Mouse (Mus musculus) intestine, embryonic 16.5 days (tissue): ENCODE data around the gene Snx9. TPM values are rescaled to one million over a fixed set of nuclear protein-coding genes. Genes with fewer than 3 reads are reported as not detected.

Source experiments
- ATAC-seq: fragments of 200-750 bp; cut with Nextera tagmentation; 2 replicates; pipeline ENCODE4 v1.8.0; 2017; ENCODE audit warnings: moderate TSS enrichment, moderate library complexity
- H3K27ac ChIP-seq: fragments of 300-500 bp; sonication (generic); 2 replicates; pipeline ENCODE4 v1.5.1; 2014; ENCODE audit warnings: mild to moderate bottlenecking, low read length
- H3K27me3 ChIP-seq: fragments of 300-500 bp; sonication (generic); replicated peaks from 2 replicates; pipeline ENCODE4 v1.6.1; 2014; ENCODE audit warnings: low read length, control low read depth, mixed read lengths; ENCODE audit not compliant: control insufficient read depth, insufficient read depth
- H3K36me3 ChIP-seq: fragments of 300-500 bp; sonication (generic); 2 replicates; pipeline ENCODE4 v1.6.1; 2014; ENCODE audit warnings: low read length, control low read depth; ENCODE audit not compliant: control insufficient read depth, insufficient read depth
- H3K4me1 ChIP-seq: fragments of 300-500 bp; sonication (generic); 2 replicates; pipeline ENCODE4 v1.6.1; 2014; ENCODE audit warnings: low read length, control low read depth, mixed read lengths; ENCODE audit not compliant: control insufficient read depth, insufficient read depth
- H3K4me2 ChIP-seq: fragments of 300-500 bp; sonication (generic); 2 replicates; pipeline ENCODE4 v1.6.1; 2014; ENCODE audit warnings: low read depth, low read length, control low read depth
- H3K4me3 ChIP-seq: fragments of 300-500 bp; sonication (generic); 2 replicates; pipeline ENCODE4 v1.5.1; 2014; ENCODE audit warnings: mild to moderate bottlenecking, low read length
- H3K9ac ChIP-seq: fragments of 300-500 bp; sonication (generic); 2 replicates; pipeline ENCODE4 v1.6.1; 2014; ENCODE audit warnings: low read depth, low read length
- H3K9me3 ChIP-seq: fragments of 300-500 bp; sonication (generic); 2 replicates; pipeline ENCODE4 v1.6.1; 2016; ENCODE audit warnings: low read length, control low read depth; ENCODE audit not compliant: control insufficient read depth
- WGBS: fragments of 180-500 bp; shearing (Covaris S2); extraction: QIAGEN DNeasy Blood & Tissue Kit; methylation state at CpG from one replicate; pipeline ENCODE4 v1.1.7; 2014; 5-methylcytosine and 5-hydroxymethylcytosine counted together
- polyA plus RNA-seq: library from polyadenylated mRNA; unstranded; fragments of >200 nt; fragmentation: Nextera tagmentation; extraction: Ambion mirVana; gene quantifications from 2 replicates; pipeline ENCODE4 v1.2.1, GENCODE M21; 2015

The Snx9 gene
- polyA plus RNA-seq, 1 experiment from 2014 or later, result 52.6 TPM

GRCm38 (mm10) chr17:5863745-5864144 lies 22.6 kb downstream of the Snx9 start:
- 84% methylated on average over 5 of the region's 5 CpGs for WGBS
- no peak overlapping the region for H3K4me2 ChIP-seq
- no peak overlapping the region for H3K4me3 ChIP-seq
- no peak overlapping the region for H3K9ac ChIP-seq
- H3K36me3 ChIP-seq, result no peaks in the 10 kb centered on the region
- ATAC-seq, result no peak
- H3K4me1 ChIP-seq, result peaks cover 34% of the 10 kb centered on the region
- H3K9me3 ChIP-seq, result no peaks in the 10 kb centered on the region
- no peaks in the 10 kb centered on the region for H3K27me3 ChIP-seq
- H3K27ac ChIP-seq, result no peak overlapping the region

- H3K27ac ChIP-seq, result peak overlapping the region; percentile 31
- H3K9ac ChIP-seq, result no peak overlapping the region
- ATAC-seq, result 0 out of 2 replicates have a peak, but pooled peaks have one; percentile 11
- WGBS, result 56% methylated on average over 6 of the region's 6 CpGs
- H3K4me1 ChIP-seq, result peaks cover 44% of the 10 kb centered on the region
- H3K4me3 ChIP-seq, result no peak overlapping the region
- H3K27me3 ChIP-seq, result no peaks in the 10 kb centered on the region
- no peaks in the 10 kb centered on the region for H3K9me3 ChIP-seq
- no peaks in the 10 kb centered on the region for H3K36me3 ChIP-seq
- no peak overlapping the region for H3K4me2 ChIP-seq
These were observed 26.3 kb downstream of the Snx9 start for GRCm38 (mm10) chr17:5867456-5867855.

GRCm38 (mm10) chr17:5868319-5869031 lies 27.3 kb downstream of the Snx9 start:
- no peaks in the 10 kb centered on the region for H3K27me3 ChIP-seq
- no peak overlapping the region for H3K4me3 ChIP-seq
- no peak overlapping the region for H3K4me2 ChIP-seq
- H3K36me3 ChIP-seq, result no peaks in the 10 kb centered on the region
- H3K9me3 ChIP-seq, result no peaks in the 10 kb centered on the region
- peak overlapping the region; percentile 31 for H3K27ac ChIP-seq
- peak; percentile 81 for ATAC-seq
- peaks cover 43% of the 10 kb centered on the region for H3K4me1 ChIP-seq
- WGBS, result 50% methylated on average over 7 of the region's 7 CpGs
- H3K9ac ChIP-seq, result no peak overlapping the region

GRCm38 (mm10) chr17:5869461-5869860 lies 28.3 kb downstream of the Snx9 start:
- Histone ChIP-seq H3K4me3 (no peak overlapping the region), H3K27ac (peak overlapping the region; percentile 31; the same call in 1 of the 2 replicates), H3K27me3 (no peaks in the 10 kb centered on the region), H3K36me3 (no peaks in the 10 kb centered on the region), H3K9me3 (no peaks in the 10 kb centered on the region), H3K4me2 (no peak overlapping the region), H3K4me1 (peaks cover 45% of the 10 kb centered on the region), H3K9ac (no peak overlapping the region)
- no peak for ATAC-seq
- WGBS, result 75% methylated on average over 3 of the region's 3 CpGs

GRCm38 (mm10) chr17:5870002-5870401 lies 28.9 kb downstream of the Snx9 start:
- no peak for ATAC-seq
- no peaks in the 10 kb centered on the region for H3K27me3 ChIP-seq
- 70% methylated on average over 5 of the region's 5 CpGs for WGBS
- H3K4me3 ChIP-seq, result no peak overlapping the region
- H3K27ac ChIP-seq, result no peak overlapping the region
- H3K4me2 ChIP-seq, result no peak overlapping the region
- no peaks in the 10 kb centered on the region for H3K36me3 ChIP-seq
- no peaks in the 10 kb centered on the region for H3K9me3 ChIP-seq
- H3K9ac ChIP-seq, result no peak overlapping the region
- H3K4me1 ChIP-seq, result peaks cover 47% of the 10 kb centered on the region

- no peak for ATAC-seq
- WGBS, result 91% methylated on average over 11 of the region's 11 CpGs
These were observed 29.6 kb downstream of the Snx9 start for GRCm38 (mm10) chr17:5870696-5871095.

GRCm38 (mm10) chr17:5872506-5872905 lies 31.4 kb downstream of the Snx9 start:
- peaks cover 47% of the 10 kb centered on the region for H3K4me1 ChIP-seq
- H3K4me2 ChIP-seq, result no peak overlapping the region
- WGBS, result 47% methylated on average over 12 of the region's 12 CpGs
- H3K9me3 ChIP-seq, result no peaks in the 10 kb centered on the region
- no peaks in the 10 kb centered on the region for H3K27me3 ChIP-seq
- H3K36me3 ChIP-seq, result no peaks in the 10 kb centered on the region
- ATAC-seq, result peak; percentile 41
- H3K9ac ChIP-seq, result peak overlapping the region; percentile 31; the same call in 1 of the 2 replicates
- no peak overlapping the region for H3K4me3 ChIP-seq
- peak overlapping the region; percentile 17; the same call in 1 of the 2 replicates for H3K27ac ChIP-seq

More at GRCm38 (mm10) chr17:5870696-5871095, 29.6 kb downstream of the Snx9 start:
- H3K27me3 ChIP-seq, result no peaks in the 10 kb centered on the region
- no peak overlapping the region for H3K9ac ChIP-seq
- H3K4me2 ChIP-seq, result no peak overlapping the region
- no peak overlapping the region for H3K4me3 ChIP-seq
- no peaks in the 10 kb centered on the region for H3K36me3 ChIP-seq
- peaks cover 53% of the 10 kb centered on the region for H3K4me1 ChIP-seq
- no peaks in the 10 kb centered on the region for H3K9me3 ChIP-seq
- no peak overlapping the region for H3K27ac ChIP-seq

- WGBS, result 86% methylated on average over 1 of the region's 1 CpGs
- no peaks in the 10 kb centered on the region for H3K36me3 ChIP-seq
- no peaks in the 10 kb centered on the region for H3K27me3 ChIP-seq
- peak; percentile 49; the same call in 1 of the 2 replicates for ATAC-seq
- H3K4me3 ChIP-seq, result no peak overlapping the region
- no peak overlapping the region for H3K4me2 ChIP-seq
- no peaks in the 10 kb centered on the region for H3K9me3 ChIP-seq
- no peak overlapping the region for H3K9ac ChIP-seq
- H3K27ac ChIP-seq, result peak overlapping the region; percentile 26
- peaks cover 26% of the 10 kb centered on the region for H3K4me1 ChIP-seq
These were observed 33.4 kb downstream of the Snx9 start for GRCm38 (mm10) chr17:5874565-5874964.

GRCm38 (mm10) chr17:5877611-5878157 lies 36.6 kb downstream of the Snx9 start:
- H3K4me1 ChIP-seq, result peaks cover 10% of the 10 kb centered on the region; the same call in 1 of the 2 replicates
- no peaks in the 10 kb centered on the region for H3K9me3 ChIP-seq
- no peaks in the 10 kb centered on the region for H3K36me3 ChIP-seq
- H3K9ac ChIP-seq, result no peak overlapping the region
- no peak overlapping the region for H3K4me2 ChIP-seq
- 78% methylated on average over 10 of the region's 10 CpGs for WGBS
- H3K4me3 ChIP-seq, result no peak overlapping the region
- no peaks in the 10 kb centered on the region for H3K27me3 ChIP-seq
- no peak overlapping the region for H3K27ac ChIP-seq
- no peak for ATAC-seq
